Mouse (Mus musculus) ES-E14 (cell line): Measurements from ENCODE around the gene Pnrc1. TPM values are rescaled to one million over a fixed set of nuclear protein-coding genes. Genes with fewer than 3 reads are reported as not detected.

Experiments
- DNase-seq: peaks from one replicate; pipeline ENCODE4 v3.0.0-alpha.2; 2013; ENCODE audit warnings: low read depth, low spot score
- H3K27ac ChIP-seq: 2 replicates; pipeline ENCODE4 v1.5.1; 2012; ENCODE audit warnings: low read depth, mild to moderate bottlenecking, low read length, moderate library complexity, mixed read lengths; ENCODE audit not compliant: poor library complexity, insufficient read depth, severe bottlenecking
- H3K36me3 ChIP-seq: 2 replicates; pipeline ENCODE4 v1.6.1; 2012; ENCODE audit warnings: mild to moderate bottlenecking, low read length, moderate library complexity, mixed read lengths; ENCODE audit not compliant: control insufficient read depth, poor library complexity, insufficient read depth, severe bottlenecking
- H3K4me1 ChIP-seq, 2 experiments: fragments of 150-350 bp in 1 of 2; sonication (generic) in 1 of 2; 2 replicates each; pipeline ENCODE4 v1.6.1; 2012; ENCODE audit warnings: low read length in 2 of 2, mild to moderate bottlenecking in 1 of 2, mixed read lengths in 1 of 2; ENCODE audit not compliant: control insufficient read depth in 2 of 2, insufficient read depth in 2 of 2, poor library complexity in 1 of 2
- H3K4me3 ChIP-seq, 2 experiments: fragments of 150-350 bp in 1 of 2; sonication (generic) in 1 of 2; 2 replicates each; pipeline ENCODE4 v1.5.1; 2012; ENCODE audit warnings: low read length in 2 of 2, low read depth in 1 of 2, mild to moderate bottlenecking in 1 of 2, mixed read lengths in 1 of 2; ENCODE audit not compliant: insufficient read depth in 1 of 2, poor library complexity in 1 of 2, severe bottlenecking in 1 of 2
- H3K9ac ChIP-seq: 2 replicates; pipeline ENCODE4 v1.6.1; 2012; ENCODE audit warnings: low read depth, mild to moderate bottlenecking, low read length, mixed read lengths; ENCODE audit not compliant: poor library complexity, insufficient read depth, severe bottlenecking
- H3K9me3 ChIP-seq: fragments of 150-350 bp; sonication (generic); 2 replicates; pipeline ENCODE4 v1.6.1; 2012; ENCODE audit warnings: low read depth, mild to moderate bottlenecking, low read length; ENCODE audit not compliant: control insufficient read depth, insufficient read depth
- CHD2 ChIP-seq: IDR thresholded peaks from 2 replicates; pipeline ENCODE4 v1.6.1; 2014; ENCODE audit warnings: mild to moderate bottlenecking, low read depth, low read length, inconsistent platforms
- HCFC1 ChIP-seq: IDR thresholded peaks from 2 replicates; pipeline ENCODE4 v1.6.1; 2012; ENCODE audit warnings: low read length, inconsistent platforms, borderline replicate concordance; ENCODE audit not compliant: insufficient read depth
- MAFK ChIP-seq: IDR thresholded peaks from 2 replicates; pipeline ENCODE4 v1.6.1; 2014; ENCODE audit warnings: mild to moderate bottlenecking, low read depth, low read length, inconsistent platforms; ENCODE audit not compliant: insufficient read depth
- ZC3H11A ChIP-seq: IDR thresholded peaks from 2 replicates; pipeline ENCODE4 v1.6.1; 2012; ENCODE audit warnings: low read depth, mild to moderate bottlenecking, inconsistent platforms, low read length, borderline replicate concordance
- ZNF384 ChIP-seq: IDR thresholded peaks from 2 replicates; pipeline ENCODE4 v1.6.1; 2012; ENCODE audit warnings: low read depth, low read length, inconsistent platforms
- in situ Hi-C, 2 experiments: fragments of 600-800 bp; cut with MboI; formaldehyde crosslinking; loops; one replicate each; pipeline ENCODE4 v1.15.1; 2025; ENCODE audit warnings: low sequenced_read_pairs in 2 of 2, inconsistent platforms in 1 of 2; ENCODE audit not compliant: unreplicated experiment in 2 of 2
- total RNA-seq: library from RNA; depleted of rRNA; stranded (reverse); fragments of 300-350 nt; gene quantifications from 2 replicates; pipeline ENCODE4 v1.2.3, GENCODE M21; 2012

The Pnrc1 gene
- total RNA-seq, 1 experiment: 25.8 TPM

GRCm38 (mm10) chr4:33250867-33251266, 39.1 kb downstream of the Pnrc1 start:
- DNase-seq: no peak
- Histone ChIP-seq H3K4me1 (peaks cover 7% of the 10 kb centered on the region in 2 experiments; a peak in 3 of 4 replicates), H3K4me3 (no peak overlapping the region), H3K36me3 (peaks cover 2% of the 10 kb centered on the region), H3K27ac (no peak overlapping the region), H3K9me3 (no peaks in the 10 kb centered on the region), H3K9ac (no peak overlapping the region)
- in situ Hi-C loops: no loop called here
- TF ChIP-seq HCFC1: no peak

- no peak for TF ChIP-seq CHD2
- TF ChIP-seq HCFC1: no peak
- TF ChIP-seq MAFK: no peak
- no peak for TF ChIP-seq ZNF384
- no peak for TF ChIP-seq ZC3H11A
- Histone ChIP-seq H3K27ac (no peak overlapping the region), H3K9ac (no peak overlapping the region), H3K4me1 (peaks cover 7 to 8% of the 10 kb centered on the region in 2 experiments; a peak in 3 of 4 replicates), H3K4me3 (no peak overlapping the region), H3K9me3 (no peaks in the 10 kb centered on the region), H3K36me3 (peaks cover 3% of the 10 kb centered on the region)
- in situ Hi-C loops: no loop called here
- DNase-seq: no peak
These were observed 40.2 kb downstream of the Pnrc1 start for GRCm38 (mm10) chr4:33249716-33250230.

GRCm38 (mm10) chr4:33248915-33249314, 41.0 kb downstream of the Pnrc1 start:
- H3K4me3 ChIP-seq: peak overlapping the region; percentile 14 to 65; a peak in 3 of 4 replicates
- peaks cover 7 to 8% of the 10 kb centered on the region in 2 experiments; a peak in 3 of 4 replicates for H3K4me1 ChIP-seq
- no peak overlapping the region; the same call in 1 of the 2 replicates for H3K9ac ChIP-seq
- peak overlapping the region; percentile 52; the same call in 1 of the 2 replicates for H3K27ac ChIP-seq
- no peak for DNase-seq
- TF ChIP-seq MAFK: no peak
- TF ChIP-seq CHD2: no peak
- no peak for TF ChIP-seq ZC3H11A
- no peak for TF ChIP-seq HCFC1
- TF ChIP-seq ZNF384: no peak
- H3K36me3 ChIP-seq: peaks cover 3% of the 10 kb centered on the region
- no peaks in the 10 kb centered on the region for H3K9me3 ChIP-seq
- in situ Hi-C loops: no loop called here

- DNase-seq: peak; percentile 99
- TF ChIP-seq HCFC1 (0 out of 2 replicates have a peak, but pooled peaks have one; percentile 58), CHD2 (no peak)
- Histone ChIP-seq H3K9me3 (no peaks in the 10 kb centered on the region), H3K27ac (peak overlapping the region; percentile 96), H3K4me3 (peak overlapping the region; percentile 85 to 95), H3K36me3 (peaks cover 3% of the 10 kb centered on the region), H3K9ac (peak overlapping the region; percentile 95), H3K4me1 (peaks cover 7 to 8% of the 10 kb centered on the region in 2 experiments; a peak in 3 of 4 replicates)
- in situ Hi-C loops: no loop called here
These were observed 41.7 kb downstream of the Pnrc1 start for GRCm38 (mm10) chr4:33248062-33248889.
